Mouse (Mus musculus) left cerebral cortex, adult 2 months (tissue): ENCODE data around the gene Gm5136. TPM values are rescaled to one million over a fixed set of nuclear protein-coding genes. Genes with fewer than 3 reads are reported as not detected.
A peak's percentile ranks its signal among the peaks of the same experiment; 100 is the strongest.

ENCODE experiments used
- DNase-seq, 2 experiments: peaks; one replicate each; pipeline ENCODE4 v3.0.0; 2021 to 2022; ENCODE audit warnings: low spot score in 2 of 2, mixed read lengths in 1 of 2; ENCODE audit errors: extremely low spot score in 1 of 2
- H3K27ac ChIP-seq: fragments of 200-600 bp; 2 replicates; pipeline ENCODE4 v1.8.1; 2022
- H3K4me3 ChIP-seq: fragments of 200-600 bp; 2 replicates; pipeline ENCODE4 v1.8.1; 2022
- CTCF ChIP-seq: fragments of 200-600 bp; IDR thresholded peaks from 2 replicates; pipeline ENCODE4 v1.8.1; 2022; ENCODE audit warnings: antibody characterized with exemption, mild to moderate bottlenecking, moderate library complexity
- intact Hi-C: fragments of 180-260 bp; cut with DNase I; formaldehyde crosslinking; loops from one replicate; pipeline ENCODE4 v1.15.1; 2025
- total RNA-seq, 2 experiments: library from RNA; stranded (reverse); gene quantifications; 2 replicates each; pipeline ENCODE4 v1.2.3; 2021

The Gm5136 gene
- total RNA-seq, 2 experiments from 2014 or later: 3.2 to 4.0 TPM

- intact Hi-C loops: loop anchor here (10.0 kb wide), 1 partner anchor 225 kb away; no protein-coding TSS in a partner anchor
- Histone ChIP-seq H3K4me3 (no peak overlapping the region), H3K27ac (peak overlapping the region; percentile 81)
- peak in 1 of 2 experiments; percentile 66 for DNase-seq
- TF ChIP-seq CTCF: no peak
Observed at GRCm38 (mm10) chr10:108679675-108680390, 20.1 kb downstream of the Gm5136 start.

- DNase-seq: no peak
- intact Hi-C loops: no loop called here
- TF ChIP-seq CTCF: no peak
- no peak overlapping the region for H3K4me3 ChIP-seq
- peak overlapping the region; percentile 34 for H3K27ac ChIP-seq
Observed at GRCm38 (mm10) chr10:108677053-108677452, 22.9 kb downstream of the Gm5136 start.

- Histone ChIP-seq H3K27ac (peak overlapping the region; percentile 73), H3K4me3 (no peak overlapping the region)
- intact Hi-C loops: no loop called here
- DNase-seq: no peak
- TF ChIP-seq CTCF: no peak
Observed at GRCm38 (mm10) chr10:108668944-108669343, 31.0 kb downstream of the Gm5136 start.

GRCm38 (mm10) chr10:108660295-108660694 lies 39.7 kb downstream of the Gm5136 start:
- no peak for TF ChIP-seq CTCF
- intact Hi-C loops: no loop called here
- no peak overlapping the region for H3K4me3 ChIP-seq
- no peak for DNase-seq
- H3K27ac ChIP-seq: peak overlapping the region; percentile 76

- no peak for TF ChIP-seq CTCF
- DNase-seq: no peak
- peak overlapping the region; percentile 85 for H3K27ac ChIP-seq
- intact Hi-C loops: loop anchor here (10.0 kb wide), 1 partner anchor 203 kb away; no protein-coding TSS in a partner anchor
- H3K4me3 ChIP-seq: no peak overlapping the region
Observed at GRCm38 (mm10) chr10:108658300-108658699, 41.7 kb downstream of the Gm5136 start.

- intact Hi-C loops: loop anchor here (10.0 kb wide), 1 partner anchor 203 kb away; no protein-coding TSS in a partner anchor
- H3K27ac ChIP-seq: peak overlapping the region; percentile 85
- DNase-seq: no peak
- peak; percentile 15 for TF ChIP-seq CTCF
- no peak overlapping the region for H3K4me3 ChIP-seq
Observed at GRCm38 (mm10) chr10:108657669-108658068, 42.3 kb downstream of the Gm5136 start.

- Histone ChIP-seq H3K27ac (peak overlapping the region; percentile 85), H3K4me3 (no peak overlapping the region)
- no peak for TF ChIP-seq CTCF
- intact Hi-C loops: loop anchor here (10.0 kb wide), 1 partner anchor 202 kb away; no protein-coding TSS in a partner anchor
- DNase-seq: no peak
Observed at GRCm38 (mm10) chr10:108656898-108657297, 43.1 kb downstream of the Gm5136 start.

GRCm38 (mm10) chr10:108655074-108655473 lies 44.9 kb downstream of the Gm5136 start:
- DNase-seq: no peak
- intact Hi-C loops: loop anchor here (10.0 kb wide), 1 partner anchor 200 kb away; no protein-coding TSS in a partner anchor
- no peak for TF ChIP-seq CTCF
- no peak overlapping the region for H3K4me3 ChIP-seq
- H3K27ac ChIP-seq: peak overlapping the region; percentile 58

- H3K4me3 ChIP-seq: no peak overlapping the region
- no peak for TF ChIP-seq CTCF
- peak overlapping the region; percentile 81 for H3K27ac ChIP-seq
- DNase-seq: no peak
- intact Hi-C loops: loop anchor here (10.0 kb wide), 1 partner anchor 198 kb away; no protein-coding TSS in a partner anchor
Observed at GRCm38 (mm10) chr10:108652831-108653230, 47.1 kb downstream of the Gm5136 start.

GRCm38 (mm10) chr10:108652066-108652465 lies 47.9 kb downstream of the Gm5136 start:
- TF ChIP-seq CTCF: no peak
- Histone ChIP-seq H3K27ac (peak overlapping the region; percentile 81), H3K4me3 (no peak overlapping the region)
- intact Hi-C loops: loop anchor here (10.0 kb wide), 1 partner anchor 197 kb away; no protein-coding TSS in a partner anchor
- DNase-seq: no peak

GRCm38 (mm10) chr10:108649174-108649573 lies 50.8 kb downstream of the Gm5136 start:
- TF ChIP-seq CTCF: no peak
- H3K4me3 ChIP-seq: no peak overlapping the region
- intact Hi-C loops: no loop called here
- peak overlapping the region; percentile 76 for H3K27ac ChIP-seq
- no peak for DNase-seq
